Mouse (Mus musculus) cortical plate, adult 2 months (tissue): ENCODE data around the gene Pld1.

ENCODE experiments used
- CTCF ChIP-seq: fragments of 200-500 bp; IDR thresholded peaks from 2 replicates; pipeline ENCODE4 v1.5.1; 2011; ENCODE audit warnings: mild to moderate bottlenecking, control low read depth, low read length; ENCODE audit not compliant: insufficient read depth; ENCODE audit errors: extremely low read depth
- POLR2A ChIP-seq: fragments of 200-500 bp; IDR thresholded peaks from 2 replicates; pipeline ENCODE4 v1.6.1; 2011; ENCODE audit warnings: mild to moderate bottlenecking, low read length, control low read depth; ENCODE audit not compliant: insufficient read depth; ENCODE audit errors: extremely low read depth

- no peak for TF ChIP-seq CTCF
- TF ChIP-seq POLR2A, result no peak
Measured at GRCm38 (mm10) chr3:27987891-27988536, 49.5 kb downstream of the Pld1 start.
